Mouse (Mus musculus): ENCODE data around the gene Strada. TPM values are rescaled to one million over a fixed set of nuclear protein-coding genes. Genes with fewer than 3 reads are reported as not detected.
"Not testable (repeated sequence)": the region's sequence is repeated elsewhere in the genome, so short reads cannot be mapped to it uniquely, and the experiment has no call there.

The Strada gene
- total RNA-seq, 2 experiments from 2014 or later: 13.7 to 14.1 TPM

GRCm38 (mm10) chr11:106157154-106157553 lies 44.8 kb downstream of the Strada start:
- DNase-seq (ENCODE audit: low spot score): no peak

DNA sequence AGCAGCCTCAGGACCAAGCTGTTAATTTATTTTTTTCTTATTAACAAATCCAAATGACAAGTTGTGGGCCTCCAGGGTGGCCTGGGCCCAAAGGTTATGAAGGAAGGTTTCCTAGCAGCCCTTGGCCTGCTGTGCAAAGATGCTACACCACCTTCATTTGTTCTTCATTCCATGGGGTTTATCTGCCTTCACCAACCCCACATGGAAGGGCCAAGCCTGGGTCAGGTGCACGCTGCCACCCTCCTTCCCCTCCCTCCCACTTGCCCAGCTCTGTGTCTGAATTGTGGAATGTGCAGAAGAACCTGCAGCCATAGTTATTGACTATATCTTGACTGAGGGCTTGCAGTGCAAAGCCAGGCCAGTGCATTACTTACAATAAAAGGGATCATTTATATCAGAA lies 45.7 kb downstream of the Strada start:
- DNase-seq (ENCODE audit: low spot score): no peak

DNA sequence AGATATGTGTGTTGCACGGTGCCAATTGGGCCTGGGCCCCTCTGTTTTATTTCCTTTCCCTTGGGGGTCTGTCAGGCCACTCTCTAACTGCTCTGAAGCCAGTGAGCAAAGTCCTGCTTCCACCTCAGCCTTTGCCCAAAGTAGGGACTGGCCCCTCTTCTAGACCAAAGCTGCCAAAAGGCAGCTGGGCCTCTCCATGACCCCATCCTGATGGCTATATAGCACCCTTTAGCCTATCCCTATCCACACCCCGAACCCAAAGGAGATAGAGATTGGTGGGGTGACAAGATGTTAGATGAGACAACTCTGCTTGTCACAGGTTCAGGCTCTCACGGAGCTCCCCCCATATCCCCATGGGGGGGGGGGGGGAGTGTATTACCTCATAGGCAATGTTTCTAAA lies 46.2 kb downstream of the Strada start:
- no peak for DNase-seq (ENCODE audit: low spot score)

DNA sequence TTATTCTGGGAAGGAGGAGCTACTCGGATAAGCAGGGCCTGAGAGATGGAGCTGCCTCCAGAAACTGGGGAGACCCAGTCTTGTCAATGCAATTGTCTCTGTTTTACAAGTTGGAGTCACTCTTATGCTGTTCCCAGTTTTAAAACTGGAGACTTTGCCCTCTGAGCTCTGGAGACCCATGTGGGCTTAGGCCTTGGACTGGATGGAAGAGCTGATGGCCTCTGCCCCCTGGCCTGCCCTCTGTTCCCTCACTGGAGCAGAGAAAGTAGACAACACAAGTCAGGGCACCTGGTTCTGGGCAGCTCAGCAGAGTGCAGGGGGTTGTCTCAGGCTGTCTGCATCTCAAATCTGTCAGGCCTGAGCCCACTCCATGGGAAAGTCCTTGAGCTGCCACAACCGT lies 47.2 kb downstream of the Strada start:
- no peak for DNase-seq (ENCODE audit: low spot score)

GRCm38 (mm10) chr11:106154091-106154490 lies 47.9 kb downstream of the Strada start:
- no peak for DNase-seq (ENCODE audit: low spot score)

DNA sequence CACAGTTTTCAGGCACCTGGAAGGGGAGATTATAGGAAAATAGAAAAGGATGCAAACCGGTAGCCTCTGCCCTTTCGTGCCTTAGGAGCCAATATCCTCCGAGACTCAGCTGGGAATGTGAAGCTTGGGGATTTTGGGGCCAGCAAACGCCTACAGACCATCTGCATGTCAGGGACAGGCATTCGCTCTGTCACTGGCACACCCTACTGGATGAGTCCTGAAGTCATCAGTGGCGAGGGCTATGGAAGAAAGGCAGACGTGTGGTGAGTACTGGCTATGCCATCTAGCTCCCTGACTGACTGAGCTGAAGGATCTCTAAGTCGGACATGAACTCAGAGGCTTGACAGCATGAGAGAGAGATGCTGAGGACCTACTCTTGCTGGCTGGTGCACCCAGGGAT lies 49.8 kb downstream of the Strada start:
- DNase-seq (ENCODE audit: low spot score): no peak

- DNase-seq (ENCODE audit: low spot score): no peak
Observed at GRCm38 (mm10) chr11:106151219-106151618, 50.7 kb downstream of the Strada start.

DNA sequence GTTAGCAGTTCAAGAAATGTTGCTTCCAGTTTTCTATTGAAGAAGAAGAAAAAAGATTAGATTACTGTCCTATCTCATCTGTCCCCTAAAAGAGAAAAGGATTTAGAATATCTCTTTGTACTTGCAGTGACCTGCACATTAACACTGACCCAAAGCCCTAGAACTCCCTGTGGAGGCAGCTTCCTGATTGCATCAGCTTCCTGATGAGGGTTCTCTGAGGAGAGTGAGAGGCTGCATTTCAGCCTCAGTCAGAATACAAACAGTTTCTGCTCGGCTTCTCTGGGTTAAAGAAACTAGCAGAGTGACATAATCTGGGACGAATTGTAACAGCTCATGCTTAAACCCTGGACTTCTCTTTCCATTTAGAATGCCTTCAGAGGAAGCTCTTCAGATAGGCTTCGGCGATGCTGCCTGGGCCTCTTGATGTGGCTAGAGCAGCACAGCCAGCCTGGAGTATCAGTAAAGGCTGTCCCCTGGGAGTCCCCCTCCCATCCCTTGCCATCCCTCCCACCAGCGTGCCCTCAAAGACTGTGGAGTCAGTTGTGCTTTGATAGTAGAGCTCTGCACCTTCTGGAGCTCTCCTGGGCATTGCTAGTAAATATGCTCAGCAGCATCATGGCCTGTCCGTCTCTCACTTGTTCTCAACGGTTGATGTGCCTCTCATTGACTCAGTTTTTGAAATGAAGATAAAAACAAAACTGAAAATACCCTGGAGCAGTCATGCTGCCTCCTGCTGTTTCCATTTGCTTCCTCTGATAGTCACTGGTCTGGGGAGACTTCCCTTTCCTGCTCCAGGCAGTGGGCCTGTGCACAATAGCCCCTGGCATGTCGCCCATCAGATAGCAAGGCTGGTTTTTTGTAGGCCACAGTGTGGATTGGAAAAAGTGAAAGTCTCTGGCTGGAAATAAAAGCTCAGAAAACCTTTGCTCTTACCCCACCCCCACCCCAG lies 67.1 kb downstream of the Strada start:
- DNase-seq (ENCODE audit: low spot score): peak; percentile 68

- DNase-seq (ENCODE audit: low spot score): no peak
Observed at GRCm38 (mm10) chr11:106132516-106132915, 69.5 kb downstream of the Strada start.

DNA sequence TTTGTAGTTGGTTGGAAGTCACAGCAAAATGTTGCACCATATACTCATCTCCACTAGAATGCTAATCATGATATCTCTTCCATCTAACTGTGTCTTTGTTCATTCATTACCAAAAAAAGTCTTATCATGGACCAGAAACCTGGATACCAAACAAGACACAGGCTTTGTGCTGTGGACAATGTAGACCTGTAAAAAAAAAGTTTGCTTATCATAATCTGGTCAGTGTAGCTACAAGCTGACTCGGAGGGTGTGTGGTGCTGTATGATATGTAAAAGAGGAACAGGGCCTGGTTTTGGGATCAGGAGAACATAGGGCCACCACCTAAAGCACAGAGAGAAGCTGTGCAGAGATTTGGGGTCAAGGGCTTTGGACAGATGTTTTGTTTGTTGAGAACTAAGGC lies 72.5 kb downstream of the Strada start:
- DNase-seq (ENCODE audit: low spot score): no peak

DNA sequence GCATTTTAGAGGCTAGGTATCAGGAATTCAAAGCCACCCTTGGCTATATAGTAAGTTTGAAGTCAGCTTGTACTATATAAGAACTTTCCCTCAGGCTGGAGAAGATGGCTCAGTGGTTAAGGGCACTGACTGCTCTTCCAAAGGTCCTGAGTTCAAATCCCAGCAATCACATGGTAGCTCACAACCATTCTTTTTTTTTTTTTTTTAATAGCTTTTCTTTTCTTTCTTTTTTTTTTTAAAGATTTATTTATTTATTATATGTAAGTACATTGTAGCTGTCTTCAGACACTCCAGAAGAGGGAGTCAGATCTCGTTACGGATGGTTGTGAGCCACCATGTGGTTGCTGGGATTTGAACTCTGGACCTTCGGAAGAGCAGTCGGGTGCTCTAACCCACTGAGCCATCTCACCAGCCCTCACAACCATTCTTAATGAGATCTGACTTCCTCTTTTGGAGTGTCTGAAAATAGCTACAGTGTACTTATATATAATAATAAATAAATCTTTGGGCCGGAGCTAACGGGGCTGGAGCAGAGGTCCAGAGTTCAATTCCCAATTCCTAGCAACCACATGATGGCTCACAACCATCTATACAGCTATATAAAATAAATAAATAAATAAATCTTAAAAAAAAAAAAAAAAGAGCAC lies 75.1 kb downstream of the Strada start:
- DNase-seq (ENCODE audit: low spot score): not testable (repeated sequence)

DNA sequence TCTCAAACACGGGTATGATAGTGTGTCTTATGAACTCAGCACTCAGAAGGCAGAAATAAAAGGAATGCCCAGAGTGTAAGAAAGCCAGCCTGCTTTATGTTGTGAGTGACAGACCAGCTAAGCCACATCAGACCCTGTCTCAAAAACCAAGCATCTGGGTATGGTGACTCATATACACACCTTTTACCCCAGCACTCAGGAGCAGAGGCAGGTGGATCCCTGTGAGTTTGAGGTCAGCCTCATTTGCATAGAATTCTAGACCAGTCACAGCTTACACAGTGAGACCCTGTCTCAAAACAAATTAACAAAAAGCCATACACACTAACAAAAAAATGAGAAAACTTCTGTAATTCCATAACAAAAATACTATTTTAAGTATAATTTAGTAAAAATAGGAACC lies 76.1 kb downstream of the Strada start:
- no peak for DNase-seq (ENCODE audit: low spot score)

DNA sequence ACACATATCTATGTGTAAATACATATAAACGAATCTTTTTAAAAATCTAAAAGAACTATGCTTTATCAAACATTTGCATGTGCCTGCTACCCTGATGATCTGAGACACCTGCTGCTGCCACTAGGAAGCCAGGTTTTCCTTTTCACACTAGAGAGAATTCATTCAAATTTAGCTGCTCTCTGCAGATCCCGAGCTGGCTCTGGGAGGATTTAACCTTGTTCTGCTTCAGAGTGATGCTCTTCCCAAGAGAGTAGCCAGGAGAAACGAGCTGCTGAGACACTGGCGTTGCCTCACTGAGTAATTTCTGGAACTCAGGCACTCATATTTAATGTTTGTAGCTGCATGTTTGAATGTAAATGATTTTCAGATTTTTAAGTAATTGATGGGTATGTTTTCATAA lies 77.2 kb downstream of the Strada start:
- no peak for DNase-seq (ENCODE audit: low spot score)

GRCm38 (mm10) chr11:106122736-106123135 lies 79.2 kb downstream of the Strada start:
- DNase-seq (ENCODE audit: low spot score): peak; percentile 10

GRCm38 (mm10) chr11:106122221-106122620 lies 79.7 kb downstream of the Strada start:
- no peak for DNase-seq (ENCODE audit: low spot score)

Other genes with a start within 250 kb of the Strada start
- gene Cyb561, start 248.8 kb downstream of the Strada start, total RNA-seq (2021): 1 to 10 TPM; 3.0 to 3.4 TPM
- 10 to 100 TPM; 19.5 to 19.7 TPM for gene Ace, start 234.2 kb downstream of the Strada start, total RNA-seq (2021)
- gene Ace3, start 207.5 kb downstream of the Strada start, total RNA-seq (2021): not detected
- gene Kcnh6, start 194.0 kb downstream of the Strada start, total RNA-seq (2021): not detected
- gene Dcaf7, start 165.3 kb downstream of the Strada start, total RNA-seq (2021): 10 to 100 TPM; 24.8 to 25.9 TPM
- gene Taco1, start 136.1 kb downstream of the Strada start, total RNA-seq (2021): 10 to 100 TPM; 39.7 to 44.4 TPM
- 10 to 100 TPM; 20.9 to 23.2 TPM for gene Map3k3, start 117.6 kb downstream of the Strada start, total RNA-seq (2021)
- not detected for gene Gm10840, start 41.3 kb downstream of the Strada start, total RNA-seq (2021)
- 1 to 10 TPM; 3.2 to 3.6 TPM for gene Limd2, start 41.3 kb downstream of the Strada start, total RNA-seq (2021)
- gene Ccdc47, start 14.2 kb upstream of the Strada start, total RNA-seq (2021): 10 to 100 TPM; 74.0 to 79.0 TPM
- 10 to 100 TPM; 25.8 to 26.2 TPM for gene Ddx42, start 14.8 kb upstream of the Strada start, total RNA-seq (2021)
- 10 to 100 TPM; 20.7 to 20.9 TPM for gene Ftsj3, start 53.9 kb upstream of the Strada start, total RNA-seq (2021)
- gene Psmc5, start 54.0 kb upstream of the Strada start, total RNA-seq (2021): 100 to 1,000 TPM; 124 to 135 TPM
- 10 to 100 TPM in 1 of 2 experiments, 1 to 10 TPM in 1; 7.8 to 12.0 TPM for gene Smarcd2, start 70.8 kb upstream of the Strada start, total RNA-seq (2021)
- under 1 TPM; 0.07 to 0.11 TPM for gene Tcam1, start 74.5 kb upstream of the Strada start, total RNA-seq (2021)
- not detected for gene Gh, start 99.7 kb upstream of the Strada start, total RNA-seq (2021)
- under 1 TPM; 0.18 to 0.33 TPM for gene Cd79b, start 112.6 kb upstream of the Strada start, total RNA-seq (2021)
- gene Scn4a, start 151.1 kb upstream of the Strada start, total RNA-seq (2021): 100 to 1,000 TPM; 472 to 505 TPM
- gene Prr29, start 163.3 kb upstream of the Strada start, total RNA-seq (2021): 1 to 10 TPM; 4.8 to 5.7 TPM
- 1 to 10 TPM; 3.3 to 7.8 TPM for gene Icam2, start 185.9 kb upstream of the Strada start, total RNA-seq (2021)

Measured in gastrocnemius, adult 18-20 months (tissue).